In genomic region chr4:44578591-44578990, GRCm38 (mm10) we compare ENCODE assay signal across 12 mouse cellular contexts.
DNase-seq lines count a peak whose midpoint lies in the region; ATAC-seq and TF ChIP-seq lines count a peak whose summit lies in the region.
"Had no signal": no experiment of that assay in that cellular context is flagged by ENCODE, and none has a peak within 500 bp of the region (broad histone marks: within the 10 kb centered on the region; RNA-seq: fewer than 3 reads in every experiment).

No protein-coding gene starts in this region.

- no peaks in the 10 kb centered on the region for H3K79me2 ChIP-seq in MEL (ENCODE audit: control insufficient read depth, insufficient read depth, low read length, poor library complexity)

- no peak for TF ChIP-seq RAD21 in MEL (IDR thresholded peaks at IDR 0.05; ENCODE audit: low read depth, low read length)

- no peak for ATAC-seq in kidney, postnatal 0 days (replicated peaks; ENCODE audit: low FRiP score, low read depth)
- ATAC-seq in embryonic facial prominence, embryonic 14.5 days (ENCODE audit: low read depth): no peak
- no peak for ATAC-seq in megakaryocyte, adult 5-6 weeks (ENCODE audit: poor library complexity, severe bottlenecking)
- ATAC-seq: intestine, postnatal 0 days had no signal

- TF ChIP-seq POLR2A in kidney, adult 2 months (IDR thresholded peaks at IDR 0.05; ENCODE audit: low read depth, low read length): no peak
- no peak for TF ChIP-seq POLR2A in MEL (IDR thresholded peaks at IDR 0.05; ENCODE audit: control insufficient read depth in 1 of 2, insufficient read depth in 1 of 2, low read depth in 1 of 2, low read length in 2 of 2, poor library complexity in 1 of 2)

- H3K9ac ChIP-seq in kidney, postnatal 0 days (ENCODE audit: low read depth, low read length): no peak overlapping the region
- H3K9ac ChIP-seq in MEL (ENCODE audit: control insufficient read depth, low read depth, low read length, poor library complexity, severe bottlenecking): no peak overlapping the region
- H3K9ac ChIP-seq in embryonic facial prominence, embryonic 14.5 days (ENCODE audit: low read depth, low read length): no peak overlapping the region
- H3K9ac ChIP-seq: heart, embryonic 12.5 days had no signal

- DNase-seq in kidney, postnatal 0 days (ENCODE audit: low spot score): peak; percentile 56
- DNase-seq in kidney, adult 2 months: no peak
- peak; percentile 33 for DNase-seq in 416B (ENCODE audit: low read depth)
- DNase-seq in MEL (ENCODE audit: low read depth, low spot score): peak; percentile 43
- peak; percentile 36 for DNase-seq in embryonic facial prominence, embryonic 14.5 days (ENCODE audit: low spot score)
- no peak for DNase-seq in layer of hippocampus, adult 9-10 months (ENCODE audit: low spot score)
- DNase-seq in urinary bladder, adult 18-20 months (ENCODE audit: low spot score in 2 of 2): no peak
- DNase-seq: cerebellum, adult 18-20 months had no signal

- H3K27ac ChIP-seq in kidney, postnatal 0 days: no peak overlapping the region
- H3K27ac ChIP-seq in kidney, adult 2 months (ENCODE audit: insufficient read depth, low read depth, low read length): no peak overlapping the region
- no peak overlapping the region for H3K27ac ChIP-seq in MEL (ENCODE audit: control insufficient read depth, low read depth, low read length)
- no peak overlapping the region for H3K27ac ChIP-seq in embryonic facial prominence, embryonic 14.5 days (replicated peaks; ENCODE audit: low read depth, low read length)
- H3K27ac ChIP-seq: midbrain, embryonic 12.5 days had no signal

- 45% methylated on average over 5 of the region's 5 CpGs for WGBS in kidney, postnatal 0 days
- WGBS in kidney, adult 2 months: 39% methylated on average over 5 of the region's 5 CpGs
- WGBS in embryonic facial prominence, embryonic 14.5 days: 40% methylated on average over 5 of the region's 5 CpGs

- no peaks in the 10 kb centered on the region for H3K9me3 ChIP-seq in kidney, postnatal 0 days (replicated peaks; ENCODE audit: low read length)
- no peaks in the 10 kb centered on the region for H3K9me3 ChIP-seq in MEL (replicated peaks; ENCODE audit: insufficient read depth, low read length)
- no peaks in the 10 kb centered on the region for H3K9me3 ChIP-seq in embryonic facial prominence, embryonic 14.5 days (ENCODE audit: control insufficient read depth, low read length)
- H3K9me3 ChIP-seq: heart, embryonic 12.5 days; midbrain, embryonic 12.5 days had no signal

- H3K4me1 ChIP-seq in kidney, postnatal 0 days (replicated peaks; ENCODE audit: insufficient read depth, low read length): no peaks in the 10 kb centered on the region
- no peaks in the 10 kb centered on the region for H3K4me1 ChIP-seq in kidney, adult 2 months (ENCODE audit: control insufficient read depth, insufficient read depth, low read length)
- peaks cover 2 to 6% of the 10 kb centered on the region in 2 experiments; a peak in 2 of 4 replicates for H3K4me1 ChIP-seq in MEL (ENCODE audit: control insufficient read depth in 1 of 2, insufficient read depth in 2 of 2, low read length in 2 of 2)
- H3K4me1 ChIP-seq in embryonic facial prominence, embryonic 14.5 days (ENCODE audit: control insufficient read depth, insufficient read depth, low read length): no peaks in the 10 kb centered on the region
- H3K4me1 ChIP-seq: heart, embryonic 12.5 days; midbrain, embryonic 12.5 days had no signal

- no peaks in the 10 kb centered on the region for H3K36me3 ChIP-seq in kidney, postnatal 0 days (ENCODE audit: insufficient read depth, low read length)
- no peaks in the 10 kb centered on the region for H3K36me3 ChIP-seq in kidney, adult 2 months (ENCODE audit: control insufficient read depth, insufficient read depth, low read length)
- no peaks in the 10 kb centered on the region for H3K36me3 ChIP-seq in MEL (ENCODE audit: control insufficient read depth in 1 of 2, insufficient read depth in 2 of 2, low read length in 2 of 2)
- no peaks in the 10 kb centered on the region for H3K36me3 ChIP-seq in embryonic facial prominence, embryonic 14.5 days (ENCODE audit: control insufficient read depth, insufficient read depth, low read length)
- H3K36me3 ChIP-seq: heart, embryonic 12.5 days; midbrain, embryonic 12.5 days had no signal

- no peak overlapping the region for H3K4me2 ChIP-seq in kidney, postnatal 0 days (ENCODE audit: low read length)
- H3K4me2 ChIP-seq in embryonic facial prominence, embryonic 14.5 days (ENCODE audit: low read depth, low read length): no peak overlapping the region
- H3K4me2 ChIP-seq: heart, embryonic 12.5 days; midbrain, embryonic 12.5 days had no signal

- no peak for TF ChIP-seq EP300 in MEL (IDR thresholded peaks at IDR 0.05; ENCODE audit: low read depth in 1 of 2, low read length in 2 of 2)

- no peak for TF ChIP-seq CTCF in kidney, postnatal 0 days (IDR thresholded peaks at IDR 0.05; ENCODE audit: low read depth)
- no peak for TF ChIP-seq CTCF in kidney, adult 2 months (conservative IDR thresholded peaks at IDR 0.05; ENCODE audit: insufficient read depth, insufficient read length, low read depth, low read length)
- TF ChIP-seq CTCF in MEL (IDR thresholded peaks at IDR 0.05 in 2 of 3, conservative IDR thresholded peaks at IDR 0.05 in 1 of 3; ENCODE audit: control insufficient read depth in 1 of 3, insufficient read depth in 1 of 3, low read depth in 2 of 3, low read length in 3 of 3, poor library complexity in 1 of 3, severe bottlenecking in 1 of 3): no peak

- no peak overlapping the region for H3K4me3 ChIP-seq in kidney, postnatal 0 days (replicated peaks; ENCODE audit: low read depth, low read length)
- H3K4me3 ChIP-seq in kidney, adult 2 months (ENCODE audit: insufficient read depth, low read depth, low read length): no peak overlapping the region
- no peak overlapping the region for H3K4me3 ChIP-seq in MEL (ENCODE audit: control insufficient read depth in 1 of 2, insufficient read depth in 1 of 2, low read depth in 2 of 2, low read length in 2 of 2)
- no peak overlapping the region for H3K4me3 ChIP-seq in embryonic facial prominence, embryonic 14.5 days (ENCODE audit: low read depth, low read length)
- H3K4me3 ChIP-seq: heart, embryonic 12.5 days; midbrain, embryonic 12.5 days had no signal

- H3K27me3 ChIP-seq in kidney, postnatal 0 days (ENCODE audit: insufficient read depth, low read length): peaks cover 7% of the 10 kb centered on the region; the same call in 1 of the 2 replicates
- H3K27me3 ChIP-seq in kidney, adult 2 months (replicated peaks; ENCODE audit: control insufficient read depth, insufficient read depth, low read length): no peaks in the 10 kb centered on the region
- peaks cover 0 to 1% of the 10 kb centered on the region in 2 experiments; a peak in 1 of 4 replicates for H3K27me3 ChIP-seq in MEL (ENCODE audit: control insufficient read depth in 1 of 2, insufficient read depth in 2 of 2, low read length in 2 of 2)
- no peaks in the 10 kb centered on the region for H3K27me3 ChIP-seq in embryonic facial prominence, embryonic 14.5 days (replicated peaks; ENCODE audit: control insufficient read depth, insufficient read depth, low read length)

TF ChIP-seq in MEL, 35 proteins besides CTCF, POLR2A, EP300 and RAD21:
- TF ChIP-seq MAZ (IDR thresholded peaks at IDR 0.05; ENCODE audit: low read depth, low read length): no peak
- no peak for TF ChIP-seq MYC (IDR thresholded peaks at IDR 0.05; ENCODE audit: low read depth, low read length)
- no peak for TF ChIP-seq USF1 (IDR thresholded peaks at IDR 0.05; ENCODE audit: low read depth, low read length)
- TF ChIP-seq ELF1 (IDR thresholded peaks at IDR 0.05; ENCODE audit: low read depth, low read length): no peak
- no peak for TF ChIP-seq BHLHE40 (IDR thresholded peaks at IDR 0.05; ENCODE audit: borderline replicate concordance, low read depth, low read length)
- TF ChIP-seq GABPA (IDR thresholded peaks at IDR 0.05; ENCODE audit: low read depth, low read length): no peak
- no peak for TF ChIP-seq HCFC1 (IDR thresholded peaks at IDR 0.05; ENCODE audit: low read depth, low read length)
- TF ChIP-seq SIN3A (IDR thresholded peaks at IDR 0.05; ENCODE audit: low read length): no peak
- no peak for TF ChIP-seq ETS1 (IDR thresholded peaks at IDR 0.05; ENCODE audit: low read depth, low read length)
- TF ChIP-seq NELFE (IDR thresholded peaks at IDR 0.05; ENCODE audit: low read depth, low read length): no peak
- TF ChIP-seq NRF1 (IDR thresholded peaks at IDR 0.05; ENCODE audit: insufficient read depth, low read depth, low read length, poor library complexity, severe bottlenecking): no peak
- no peak for TF ChIP-seq RCOR1 (IDR thresholded peaks at IDR 0.05; ENCODE audit: low read depth, low read length)
- TF ChIP-seq MYB (IDR thresholded peaks at IDR 0.05; ENCODE audit: low read depth, low read length): no peak
- no peak for TF ChIP-seq GATA1 (IDR thresholded peaks at IDR 0.05; ENCODE audit: low read depth, low read length)

Comparison
In these comparisons a context has a peak if more than half of its experiments do, and no peak if none do; other contexts are left out.
1. DNase-seq: peak in kidney, postnatal 0 days (single experiment), 416B (single experiment), MEL (single experiment) and embryonic facial prominence, embryonic 14.5 days (single experiment); none in kidney, adult 2 months (single experiment), layer of hippocampus, adult 9-10 months (single experiment) and urinary bladder, adult 18-20 months (0 of 2).